Mouse (Mus musculus): ENCODE results near the gene Tmem132b. TPM values are rescaled to one million over a fixed set of nuclear protein-coding genes. Genes with fewer than 3 reads are reported as not detected.

The Tmem132b gene
- polyA plus RNA-seq, 1 experiment from 2014 or later = 8.4 TPM

- WGBS = 91% methylated on average over 9 of the region's 9 CpGs
- ATAC-seq = no peak
- Histone ChIP-seq H3K4me2 (ENCODE audit: low read length) (no peak overlapping the region), H3K4me1 (replicated peaks; ENCODE audit: control insufficient read depth, insufficient read depth, low read length) (no peaks in the 10 kb centered on the region), H3K9me3 (ENCODE audit: control insufficient read depth, low read length) (no peaks in the 10 kb centered on the region), H3K36me3 (ENCODE audit: control insufficient read depth, insufficient read depth) (peaks cover 11% of the 10 kb centered on the region), H3K27ac (ENCODE audit: low read length) (no peak overlapping the region), H3K4me3 (replicated peaks; ENCODE audit: low read length) (no peak overlapping the region), H3K9ac (replicated peaks; ENCODE audit: low read depth, low read length) (no peak overlapping the region), H3K27me3 (replicated peaks; ENCODE audit: control insufficient read depth, insufficient read depth, low read length) (no peaks in the 10 kb centered on the region)
Observed at GRCm38 (mm10) chr5:125507582-125507981, 24.0 kb upstream of the Tmem132b start.

- Histone ChIP-seq H3K27me3 (replicated peaks; ENCODE audit: control insufficient read depth, insufficient read depth, low read length) (no peaks in the 10 kb centered on the region), H3K4me2 (ENCODE audit: low read length) (no peak overlapping the region), H3K9ac (replicated peaks; ENCODE audit: low read depth, low read length) (no peak overlapping the region), H3K4me3 (replicated peaks; ENCODE audit: low read length) (no peak overlapping the region), H3K27ac (ENCODE audit: low read length) (no peak overlapping the region), H3K36me3 (ENCODE audit: control insufficient read depth, insufficient read depth) (peaks cover 11% of the 10 kb centered on the region), H3K4me1 (replicated peaks; ENCODE audit: control insufficient read depth, insufficient read depth, low read length) (no peaks in the 10 kb centered on the region), H3K9me3 (ENCODE audit: control insufficient read depth, low read length) (no peaks in the 10 kb centered on the region)
- no peak for ATAC-seq
- 95% methylated on average over 10 of the region's 10 CpGs for WGBS
Observed at GRCm38 (mm10) chr5:125508006-125508405, 23.6 kb upstream of the Tmem132b start.

GRCm38 (mm10) chr5:125509541-125509940 lies 22.0 kb upstream of the Tmem132b start:
- H3K4me1 ChIP-seq (replicated peaks; ENCODE audit: control insufficient read depth, insufficient read depth, low read length) = no peaks in the 10 kb centered on the region
- no peak overlapping the region for H3K4me2 ChIP-seq (ENCODE audit: low read length)
- H3K27ac ChIP-seq (ENCODE audit: low read length) = no peak overlapping the region
- H3K36me3 ChIP-seq (ENCODE audit: control insufficient read depth, insufficient read depth) = peaks cover 13% of the 10 kb centered on the region
- H3K27me3 ChIP-seq (replicated peaks; ENCODE audit: control insufficient read depth, insufficient read depth, low read length) = no peaks in the 10 kb centered on the region
- no peak overlapping the region for H3K9ac ChIP-seq (replicated peaks; ENCODE audit: low read depth, low read length)
- H3K9me3 ChIP-seq (ENCODE audit: control insufficient read depth, low read length) = no peaks in the 10 kb centered on the region
- 49% methylated on average over 5 of the region's 5 CpGs for WGBS
- H3K4me3 ChIP-seq (replicated peaks; ENCODE audit: low read length) = no peak overlapping the region
- ATAC-seq = no peak

GRCm38 (mm10) chr5:125515006-125515405 lies 16.6 kb upstream of the Tmem132b start:
- H3K9ac ChIP-seq (replicated peaks; ENCODE audit: low read depth, low read length) = no peak overlapping the region
- ATAC-seq = no peak

GRCm38 (mm10) chr5:125518640-125519039 lies 12.9 kb upstream of the Tmem132b start:
- ATAC-seq = no peak
- Histone ChIP-seq H3K4me1 (replicated peaks; ENCODE audit: control insufficient read depth, insufficient read depth, low read length) (no peaks in the 10 kb centered on the region), H3K9me3 (ENCODE audit: control insufficient read depth, low read length) (no peaks in the 10 kb centered on the region), H3K27ac (ENCODE audit: low read length) (no peak overlapping the region), H3K9ac (replicated peaks; ENCODE audit: low read depth, low read length) (no peak overlapping the region), H3K36me3 (ENCODE audit: control insufficient read depth, insufficient read depth) (peaks cover 10% of the 10 kb centered on the region), H3K4me2 (ENCODE audit: low read length) (no peak overlapping the region), H3K4me3 (replicated peaks; ENCODE audit: low read length) (no peak overlapping the region), H3K27me3 (replicated peaks; ENCODE audit: control insufficient read depth, insufficient read depth, low read length) (no peaks in the 10 kb centered on the region)
- WGBS = 72% methylated on average over 5 of the region's 5 CpGs

More at GRCm38 (mm10) chr5:125515006-125515405, 16.6 kb upstream of the Tmem132b start:
- Histone ChIP-seq H3K4me3 (replicated peaks; ENCODE audit: low read length) (no peak overlapping the region), H3K27ac (ENCODE audit: low read length) (no peak overlapping the region), H3K36me3 (ENCODE audit: control insufficient read depth, insufficient read depth) (peaks cover 14% of the 10 kb centered on the region), H3K4me2 (ENCODE audit: low read length) (no peak overlapping the region), H3K4me1 (replicated peaks; ENCODE audit: control insufficient read depth, insufficient read depth, low read length) (no peaks in the 10 kb centered on the region), H3K9me3 (ENCODE audit: control insufficient read depth, low read length) (no peaks in the 10 kb centered on the region), H3K27me3 (replicated peaks; ENCODE audit: control insufficient read depth, insufficient read depth, low read length) (no peaks in the 10 kb centered on the region)
- 82% methylated on average over 12 of the region's 12 CpGs for WGBS

GRCm38 (mm10) chr5:125520930-125521590 lies 10.5 kb upstream of the Tmem132b start:
- no peak for ATAC-seq
- no peak overlapping the region for H3K4me3 ChIP-seq (replicated peaks; ENCODE audit: low read length)
- H3K4me1 ChIP-seq (replicated peaks; ENCODE audit: control insufficient read depth, insufficient read depth, low read length) = no peaks in the 10 kb centered on the region
- peaks cover 4% of the 10 kb centered on the region; the same call in 1 of the 2 replicates for H3K36me3 ChIP-seq (ENCODE audit: control insufficient read depth, insufficient read depth)
- no peaks in the 10 kb centered on the region for H3K27me3 ChIP-seq (replicated peaks; ENCODE audit: control insufficient read depth, insufficient read depth, low read length)
- WGBS = 27% methylated on average over 15 of the region's 15 CpGs
- no peak overlapping the region for H3K9ac ChIP-seq (replicated peaks; ENCODE audit: low read depth, low read length)
- no peaks in the 10 kb centered on the region for H3K9me3 ChIP-seq (ENCODE audit: control insufficient read depth, low read length)
- no peak overlapping the region for H3K27ac ChIP-seq (ENCODE audit: low read length)
- no peak overlapping the region for H3K4me2 ChIP-seq (ENCODE audit: low read length)

GRCm38 (mm10) chr5:125523361-125523760 lies 8.2 kb upstream of the Tmem132b start:
- ATAC-seq = no peak
- H3K27me3 ChIP-seq (replicated peaks; ENCODE audit: control insufficient read depth, insufficient read depth, low read length) = no peaks in the 10 kb centered on the region
- H3K4me2 ChIP-seq (ENCODE audit: low read length) = no peak overlapping the region
- peaks cover 3% of the 10 kb centered on the region for H3K9me3 ChIP-seq (ENCODE audit: control insufficient read depth, low read length)
- no peak overlapping the region for H3K27ac ChIP-seq (ENCODE audit: low read length)
- no peak overlapping the region for H3K9ac ChIP-seq (replicated peaks; ENCODE audit: low read depth, low read length)
- H3K4me3 ChIP-seq (replicated peaks; ENCODE audit: low read length) = no peak overlapping the region
- WGBS = 93% methylated on average over 2 of the region's 2 CpGs
- no peaks in the 10 kb centered on the region for H3K36me3 ChIP-seq (ENCODE audit: control insufficient read depth, insufficient read depth)
- no peaks in the 10 kb centered on the region for H3K4me1 ChIP-seq (replicated peaks; ENCODE audit: control insufficient read depth, insufficient read depth, low read length)

GRCm38 (mm10) chr5:125525516-125525915 lies 6.1 kb upstream of the Tmem132b start:
- H3K9me3 ChIP-seq (ENCODE audit: control insufficient read depth, low read length) = peaks cover 3% of the 10 kb centered on the region
- 57% methylated on average over 5 of the region's 5 CpGs for WGBS
- no peak for ATAC-seq
- H3K4me2 ChIP-seq (ENCODE audit: low read length) = no peak overlapping the region
- H3K27ac ChIP-seq (ENCODE audit: low read length) = no peak overlapping the region
- no peak overlapping the region for H3K9ac ChIP-seq (replicated peaks; ENCODE audit: low read depth, low read length)
- H3K4me1 ChIP-seq (replicated peaks; ENCODE audit: control insufficient read depth, insufficient read depth, low read length) = no peaks in the 10 kb centered on the region
- H3K27me3 ChIP-seq (replicated peaks; ENCODE audit: control insufficient read depth, insufficient read depth, low read length) = 0 out of 2 replicates have a peak, but pooled peaks cover 4% of the 10 kb centered on the region
- no peaks in the 10 kb centered on the region for H3K36me3 ChIP-seq (ENCODE audit: control insufficient read depth, insufficient read depth)
- H3K4me3 ChIP-seq (replicated peaks; ENCODE audit: low read length) = no peak overlapping the region

GRCm38 (mm10) chr5:125526464-125526863 lies 5.1 kb upstream of the Tmem132b start:
- Histone ChIP-seq H3K4me3 (replicated peaks; ENCODE audit: low read length) (no peak overlapping the region), H3K9ac (replicated peaks; ENCODE audit: low read depth, low read length) (no peak overlapping the region), H3K9me3 (ENCODE audit: control insufficient read depth, low read length) (peaks cover 3% of the 10 kb centered on the region), H3K27ac (ENCODE audit: low read length) (no peak overlapping the region), H3K4me1 (replicated peaks; ENCODE audit: control insufficient read depth, insufficient read depth, low read length) (peaks cover under 1% of the 10 kb centered on the region), H3K4me2 (ENCODE audit: low read length) (no peak overlapping the region), H3K27me3 (replicated peaks; ENCODE audit: control insufficient read depth, insufficient read depth, low read length) (0 out of 2 replicates have a peak, but pooled peaks cover 4% of the 10 kb centered on the region), H3K36me3 (ENCODE audit: control insufficient read depth, insufficient read depth) (no peaks in the 10 kb centered on the region)
- 75% methylated on average over 4 of the region's 4 CpGs for WGBS
- ATAC-seq = no peak

All from forebrain, embryonic 16.5 days (tissue).